Mouse (Mus musculus) E14TG2a.4 (cell line): ENCODE results near the gene Akna.

Experiments
- CTCF ChIP-seq: conservative IDR thresholded peaks from 2 replicates; pipeline ENCODE4 v1.5.1; 2014; ENCODE audit warnings: low read length
- POU5F1 ChIP-seq: IDR thresholded peaks from 2 replicates; pipeline ENCODE4 v1.6.1; 2014; ENCODE audit warnings: low read length, borderline replicate concordance

- TF ChIP-seq CTCF (no peak), POU5F1 (no peak)
Measured at GRCm38 (mm10) chr4:63435402-63435801, 32.2 kb upstream of the Akna start.
